Mouse (Mus musculus): Measurements from ENCODE around the gene Prr14. TPM values are rescaled to one million over a fixed set of nuclear protein-coding genes. Genes with fewer than 3 reads are reported as not detected.

The Prr14 gene
- polyA plus RNA-seq, 1 experiment from 2014 or later: 46.0 TPM

GRCm38 (mm10) chr7:127513781-127514180, 54.4 kb downstream of the Prr14 start:
- Histone ChIP-seq H3K9me3 (no peaks in the 10 kb centered on the region), H3K36me3 (peaks cover 39% of the 10 kb centered on the region), H3K27me3 (no peaks in the 10 kb centered on the region), H3K9ac (peak overlapping the region; percentile 36; the same call in 1 of the 2 replicates), H3K4me1 (peaks cover 15% of the 10 kb centered on the region), H3K4me3 (peak overlapping the region; percentile 77), H3K27ac (no peak overlapping the region), H3K4me2 (peak overlapping the region; percentile 64)
- WGBS: 78% methylated on average over 3 of the region's 3 CpGs
- no peak for ATAC-seq (ENCODE audit: insufficient number of reproducible peaks, insufficient read depth, low FRiP score, low TSS enrichment, low read depth)

- ATAC-seq (ENCODE audit: insufficient number of reproducible peaks, insufficient read depth, low FRiP score, low TSS enrichment, low read depth): no peak
- WGBS: 92% methylated on average over 7 of the region's 7 CpGs
- no peak overlapping the region for H3K4me3 ChIP-seq
- peaks cover 15% of the 10 kb centered on the region for H3K4me1 ChIP-seq
- peaks cover 57% of the 10 kb centered on the region for H3K36me3 ChIP-seq
- H3K9ac ChIP-seq: no peak overlapping the region
- H3K27me3 ChIP-seq: no peaks in the 10 kb centered on the region
- no peak overlapping the region for H3K4me2 ChIP-seq
- no peak overlapping the region for H3K27ac ChIP-seq
- H3K9me3 ChIP-seq: no peaks in the 10 kb centered on the region
These were observed 56.4 kb downstream of the Prr14 start for GRCm38 (mm10) chr7:127515846-127516245.

- Histone ChIP-seq H3K4me2 (no peak overlapping the region), H3K27me3 (no peaks in the 10 kb centered on the region), H3K9me3 (no peaks in the 10 kb centered on the region), H3K4me1 (peaks cover 11% of the 10 kb centered on the region), H3K4me3 (no peak overlapping the region), H3K27ac (no peak overlapping the region), H3K9ac (no peak overlapping the region), H3K36me3 (peaks cover 62% of the 10 kb centered on the region)
- WGBS: 91% methylated on average over 7 of the region's 7 CpGs
- no peak for ATAC-seq (ENCODE audit: insufficient number of reproducible peaks, insufficient read depth, low FRiP score, low TSS enrichment, low read depth)
These were observed 56.9 kb downstream of the Prr14 start for GRCm38 (mm10) chr7:127516344-127516743.

- Histone ChIP-seq H3K9ac (no peak within 1 kb of the TSS), H3K27me3 (no peaks in the 10 kb centered on the region), H3K4me2 (no peak within 1 kb of the TSS), H3K4me1 (no peaks in the 10 kb centered on the region), H3K4me3 (no peak within 1 kb of the TSS), H3K27ac (no peak within 1 kb of the TSS), H3K9me3 (no peaks in the 10 kb centered on the region), H3K36me3 (peaks cover 85% of the 10 kb centered on the region)
- no peak for ATAC-seq (ENCODE audit: insufficient number of reproducible peaks, insufficient read depth, low FRiP score, low TSS enrichment, low read depth)
- 89% methylated on average over 3 of the region's 3 CpGs for WGBS
These were observed 59.9 kb downstream of the Prr14 start, which contains the start of gene Gm42715 for GRCm38 (mm10) chr7:127519284-127519683. Gm42715 (plus strand) TSS chr7:127519584.

Small RNA genes within 50 kb of the gene (microRNA-seq; reads per million reads assigned to microRNA genes)
- gene Gm47278 (not detected), gene Mir7060 (not detected)

Other genes with a start within 250 kb of the Prr14 start
- gene Zfp553, start 226.6 kb upstream of the Prr14 start, polyA plus RNA-seq (2015; fragmentation: Nextera tagmentation; extraction: Ambion mirVana): 53.7 and 55.0 TPM in 2 replicates
- gene Sept1, start 226.5 kb upstream of the Prr14 start, polyA plus RNA-seq (2015; fragmentation: Nextera tagmentation; extraction: Ambion mirVana): 26.9 and 29.6 TPM in 2 replicates
- gene Zfp771, start 215.3 kb upstream of the Prr14 start, polyA plus RNA-seq (2015; fragmentation: Nextera tagmentation; extraction: Ambion mirVana): 78.2 and 83.9 TPM in 2 replicates
- gene Dctpp1, start 198.9 kb upstream of the Prr14 start, polyA plus RNA-seq (2015; fragmentation: Nextera tagmentation; extraction: Ambion mirVana): 156 and 206 TPM in 2 replicates
- 63.4 and 64.1 TPM in 2 replicates for gene Sephs2, start 185.6 kb upstream of the Prr14 start, polyA plus RNA-seq (2015; fragmentation: Nextera tagmentation; extraction: Ambion mirVana)
- gene Itgal, start 163.4 kb upstream of the Prr14 start, polyA plus RNA-seq (2015; fragmentation: Nextera tagmentation; extraction: Ambion mirVana): 0.52 and 1.1 TPM in 2 replicates
- 16.1 and 18.1 TPM in 2 replicates for gene Zfp768, start 114.0 kb upstream of the Prr14 start, polyA plus RNA-seq (2015; fragmentation: Nextera tagmentation; extraction: Ambion mirVana)
- 9.4 and 10.5 TPM in 2 replicates for gene Zfp747, start 83.6 kb upstream of the Prr14 start, polyA plus RNA-seq (2015; fragmentation: Nextera tagmentation; extraction: Ambion mirVana)
- gene 9130019O22Rik, start 72.4 kb upstream of the Prr14 start, polyA plus RNA-seq (2015; fragmentation: Nextera tagmentation; extraction: Ambion mirVana): 5.6 and 5.9 TPM in 2 replicates
- 6.4 and 7.2 TPM in 2 replicates for gene E430018J23Rik, start 66.0 kb upstream of the Prr14 start, polyA plus RNA-seq (2015; fragmentation: Nextera tagmentation; extraction: Ambion mirVana)
- 7.7 and 8.2 TPM in 2 replicates for gene Zfp764, start 52.8 kb upstream of the Prr14 start, polyA plus RNA-seq (2015; fragmentation: Nextera tagmentation; extraction: Ambion mirVana)
- 25.6 and 29.3 TPM in 2 replicates for gene Zfp688, start 37.5 kb upstream of the Prr14 start, polyA plus RNA-seq (2015; fragmentation: Nextera tagmentation; extraction: Ambion mirVana)
- 11.8 and 13.1 TPM in 2 replicates for gene Zfp689, start 10.5 kb upstream of the Prr14 start, polyA plus RNA-seq (2015; fragmentation: Nextera tagmentation; extraction: Ambion mirVana)
- gene Fbrs, start 19.6 kb downstream of the Prr14 start, polyA plus RNA-seq (2015; fragmentation: Nextera tagmentation; extraction: Ambion mirVana): 12.2 and 15.3 TPM in 2 replicates
- 52.1 and 55.6 TPM in 2 replicates for gene Srcap, start 52.4 kb downstream of the Prr14 start, polyA plus RNA-seq (2015; fragmentation: Nextera tagmentation; extraction: Ambion mirVana)
- 18.6 and 19.0 TPM in 2 replicates for gene Gm42715, start 60.0 kb downstream of the Prr14 start, polyA plus RNA-seq (2015; fragmentation: Nextera tagmentation; extraction: Ambion mirVana)
- 7.0 and 8.1 TPM in 2 replicates for gene Tmem265, start 101.8 kb downstream of the Prr14 start, polyA plus RNA-seq (2015; fragmentation: Nextera tagmentation; extraction: Ambion mirVana)
- 39.7 and 40.6 TPM in 2 replicates for gene Phkg2, start 113.7 kb downstream of the Prr14 start, polyA plus RNA-seq (2015; fragmentation: Nextera tagmentation; extraction: Ambion mirVana)
- gene Ccdc189, start 129.0 kb downstream of the Prr14 start, polyA plus RNA-seq (2015; fragmentation: Nextera tagmentation; extraction: Ambion mirVana): 8.8 and 12.1 TPM in 2 replicates
- 51.2 and 58.1 TPM in 2 replicates for gene Rnf40, start 129.2 kb downstream of the Prr14 start, polyA plus RNA-seq (2015; fragmentation: Nextera tagmentation; extraction: Ambion mirVana)
- 15.8 and 18.8 TPM in 2 replicates for gene Zfp629, start 156.2 kb downstream of the Prr14 start, polyA plus RNA-seq (2015; fragmentation: Nextera tagmentation; extraction: Ambion mirVana)
- gene Bcl7c, start 249.3 kb downstream of the Prr14 start, polyA plus RNA-seq (2015; fragmentation: Nextera tagmentation; extraction: Ambion mirVana): 78.0 and 96.8 TPM in 2 replicates

All from embryonic facial prominence, embryonic 13.5 days (tissue).